Mouse (Mus musculus): Measurements from ENCODE around the gene Kctd7. TPM values are rescaled to one million over a fixed set of nuclear protein-coding genes. Genes with fewer than 3 reads are reported as not detected.

Gene Kctd7
- polyA plus RNA-seq, 1 experiment from 2014 or later: 3.7 TPM

DNA sequence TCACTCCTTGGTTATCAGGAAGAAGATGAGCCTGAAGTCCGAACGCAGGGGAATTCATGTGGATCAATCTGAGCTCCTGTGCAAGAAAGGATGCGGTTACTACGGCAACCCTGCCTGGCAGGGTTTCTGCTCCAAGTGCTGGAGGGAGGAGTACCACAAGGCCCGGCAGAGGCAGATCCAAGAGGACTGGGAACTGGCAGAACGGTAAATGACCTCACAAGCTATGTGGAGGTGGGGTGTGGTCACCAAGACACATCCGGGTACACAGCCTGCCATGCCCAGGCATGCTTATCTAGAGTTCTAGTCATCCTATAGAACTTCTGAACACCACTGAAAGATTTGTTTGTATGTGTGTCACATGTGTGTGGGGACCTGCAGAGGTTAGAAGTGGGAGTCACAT lies 42.7 kb downstream of the Kctd7 start:
- H3K9me3 ChIP-seq (ENCODE audit: control insufficient read depth, low read length): no peaks in the 10 kb centered on the region
- no peak overlapping the region for H3K27ac ChIP-seq (replicated peaks; ENCODE audit: low read depth, low read length)
- no peaks in the 10 kb centered on the region for H3K27me3 ChIP-seq (ENCODE audit: control insufficient read depth, insufficient read depth, low read length)
- no peak overlapping the region for H3K4me3 ChIP-seq (ENCODE audit: low read depth, low read length)
- H3K36me3 ChIP-seq (ENCODE audit: control insufficient read depth, insufficient read depth, low read length): peaks cover 2% of the 10 kb centered on the region; the same call in 1 of the 2 replicates
- no peak overlapping the region for H3K4me2 ChIP-seq (ENCODE audit: low read depth, severe bottlenecking)
- no peak for DNase-seq (ENCODE audit: low spot score)
- no peak for ATAC-seq (ENCODE audit: insufficient number of reproducible peaks, low FRiP score, low TSS enrichment, low read depth)
- no peaks in the 10 kb centered on the region for H3K4me1 ChIP-seq (ENCODE audit: control insufficient read depth, insufficient read depth, low read length)
- WGBS: 77% methylated on average over 7 of the region's 7 CpGs
- H3K9ac ChIP-seq (ENCODE audit: low read length): no peak overlapping the region

GRCm38 (mm10) chr5:130190909-130191308 lies 46.2 kb downstream of the Kctd7 start:
- ATAC-seq (ENCODE audit: insufficient number of reproducible peaks, low FRiP score, low TSS enrichment, low read depth) (no peak), DNase-seq (ENCODE audit: low spot score) (no peak)
- H3K36me3 ChIP-seq (ENCODE audit: control insufficient read depth, insufficient read depth, low read length): peaks cover 2% of the 10 kb centered on the region; the same call in 1 of the 2 replicates
- H3K9ac ChIP-seq (ENCODE audit: low read length): no peak overlapping the region
- no peaks in the 10 kb centered on the region for H3K27me3 ChIP-seq (ENCODE audit: control insufficient read depth, insufficient read depth, low read length)
- 93% methylated on average over 6 of the region's 6 CpGs for WGBS
- no peaks in the 10 kb centered on the region for H3K9me3 ChIP-seq (ENCODE audit: control insufficient read depth, low read length)
- H3K4me1 ChIP-seq (ENCODE audit: control insufficient read depth, insufficient read depth, low read length): no peaks in the 10 kb centered on the region
- no peak overlapping the region for H3K4me2 ChIP-seq (ENCODE audit: low read depth, severe bottlenecking)
- no peak overlapping the region for H3K4me3 ChIP-seq (ENCODE audit: low read depth, low read length)
- no peak overlapping the region for H3K27ac ChIP-seq (replicated peaks; ENCODE audit: low read depth, low read length)

- Histone ChIP-seq H3K9ac (ENCODE audit: low read length) (no peak overlapping the region), H3K9me3 (ENCODE audit: control insufficient read depth, low read length) (no peaks in the 10 kb centered on the region), H3K36me3 (ENCODE audit: control insufficient read depth, insufficient read depth, low read length) (peaks cover 2% of the 10 kb centered on the region; the same call in 1 of the 2 replicates), H3K4me1 (ENCODE audit: control insufficient read depth, insufficient read depth, low read length) (no peaks in the 10 kb centered on the region), H3K4me2 (ENCODE audit: low read depth, severe bottlenecking) (no peak overlapping the region), H3K27ac (replicated peaks; ENCODE audit: low read depth, low read length) (no peak overlapping the region), H3K27me3 (ENCODE audit: control insufficient read depth, insufficient read depth, low read length) (no peaks in the 10 kb centered on the region), H3K4me3 (ENCODE audit: low read depth, low read length) (no peak overlapping the region)
- 77% methylated on average over 6 of the region's 6 CpGs for WGBS
- no peak for ATAC-seq (ENCODE audit: insufficient number of reproducible peaks, low FRiP score, low TSS enrichment, low read depth)
- DNase-seq (ENCODE audit: low spot score): no peak
These were observed 47.2 kb downstream of the Kctd7 start for GRCm38 (mm10) chr5:130191865-130192264.

GRCm38 (mm10) chr5:130192356-130192944 lies 47.8 kb downstream of the Kctd7 start:
- Histone ChIP-seq H3K27ac (replicated peaks; ENCODE audit: low read depth, low read length) (no peak overlapping the region), H3K9ac (ENCODE audit: low read length) (no peak overlapping the region), H3K4me1 (ENCODE audit: control insufficient read depth, insufficient read depth, low read length) (no peaks in the 10 kb centered on the region), H3K36me3 (ENCODE audit: control insufficient read depth, insufficient read depth, low read length) (peaks cover 2% of the 10 kb centered on the region; the same call in 1 of the 2 replicates), H3K9me3 (ENCODE audit: control insufficient read depth, low read length) (no peaks in the 10 kb centered on the region), H3K4me3 (ENCODE audit: low read depth, low read length) (no peak overlapping the region), H3K27me3 (ENCODE audit: control insufficient read depth, insufficient read depth, low read length) (no peaks in the 10 kb centered on the region), H3K4me2 (ENCODE audit: low read depth, severe bottlenecking) (no peak overlapping the region)
- no peak for DNase-seq (ENCODE audit: low spot score)
- ATAC-seq (ENCODE audit: insufficient number of reproducible peaks, low FRiP score, low TSS enrichment, low read depth): no peak
- 94% methylated on average over 2 of the region's 2 CpGs for WGBS

DNA sequence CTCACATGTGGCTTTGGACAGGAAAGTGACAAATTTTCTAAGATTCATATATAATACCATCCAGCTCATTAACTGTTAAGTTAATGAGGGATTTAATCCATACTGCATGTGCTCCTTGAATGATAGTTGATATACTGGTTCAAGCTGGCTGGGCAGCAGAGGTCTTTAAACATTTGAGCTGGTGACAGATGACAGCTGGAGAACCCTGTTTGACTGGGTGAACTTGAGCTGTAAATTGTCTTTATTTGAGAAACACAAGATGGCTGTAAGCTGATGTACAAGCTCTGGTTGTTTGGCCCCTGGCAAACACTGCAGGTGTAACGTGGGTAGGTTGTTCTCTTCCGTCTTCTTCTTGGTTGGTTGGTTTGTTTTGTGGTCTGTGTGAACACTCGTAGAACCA lies 49.1 kb downstream of the Kctd7 start:
- no peak overlapping the region for H3K4me2 ChIP-seq (ENCODE audit: low read depth, severe bottlenecking)
- H3K4me1 ChIP-seq (ENCODE audit: control insufficient read depth, insufficient read depth, low read length): no peaks in the 10 kb centered on the region
- H3K4me3 ChIP-seq (ENCODE audit: low read depth, low read length): no peak overlapping the region
- DNase-seq (ENCODE audit: low spot score) (no peak), ATAC-seq (ENCODE audit: insufficient number of reproducible peaks, low FRiP score, low TSS enrichment, low read depth) (no peak)
- peaks cover 6% of the 10 kb centered on the region; the same call in 1 of the 2 replicates for H3K36me3 ChIP-seq (ENCODE audit: control insufficient read depth, insufficient read depth, low read length)
- H3K27me3 ChIP-seq (ENCODE audit: control insufficient read depth, insufficient read depth, low read length): no peaks in the 10 kb centered on the region
- H3K9me3 ChIP-seq (ENCODE audit: control insufficient read depth, low read length): no peaks in the 10 kb centered on the region
- H3K27ac ChIP-seq (replicated peaks; ENCODE audit: low read depth, low read length): no peak overlapping the region
- WGBS: 81% methylated on average over 3 of the region's 3 CpGs
- H3K9ac ChIP-seq (ENCODE audit: low read length): no peak overlapping the region

- WGBS: 88% methylated on average over 1 of the region's 1 CpGs
- no peak for ATAC-seq (ENCODE audit: insufficient number of reproducible peaks, low FRiP score, low TSS enrichment, low read depth)
These were observed 51.6 kb downstream of the Kctd7 start for GRCm38 (mm10) chr5:130196307-130196706.

GRCm38 (mm10) chr5:130197454-130197853 lies 52.8 kb downstream of the Kctd7 start:
- WGBS: 84% methylated on average over 3 of the region's 3 CpGs
- Histone ChIP-seq H3K36me3 (ENCODE audit: control insufficient read depth, insufficient read depth, low read length) (peaks cover 3% of the 10 kb centered on the region; the same call in 1 of the 2 replicates), H3K27me3 (ENCODE audit: control insufficient read depth, insufficient read depth, low read length) (no peaks in the 10 kb centered on the region), H3K27ac (replicated peaks; ENCODE audit: low read depth, low read length) (no peak overlapping the region), H3K4me3 (ENCODE audit: low read depth, low read length) (no peak overlapping the region), H3K4me2 (ENCODE audit: low read depth, severe bottlenecking) (no peak overlapping the region), H3K9ac (ENCODE audit: low read length) (no peak overlapping the region), H3K9me3 (ENCODE audit: control insufficient read depth, low read length) (no peaks in the 10 kb centered on the region), H3K4me1 (ENCODE audit: control insufficient read depth, insufficient read depth, low read length) (no peaks in the 10 kb centered on the region)
- DNase-seq (ENCODE audit: low spot score) (no peak), ATAC-seq (ENCODE audit: insufficient number of reproducible peaks, low FRiP score, low TSS enrichment, low read depth) (no peak)

More at GRCm38 (mm10) chr5:130196307-130196706, 51.6 kb downstream of the Kctd7 start:
- no peak overlapping the region for H3K27ac ChIP-seq (replicated peaks; ENCODE audit: low read depth, low read length)
- H3K4me3 ChIP-seq (ENCODE audit: low read depth, low read length): no peak overlapping the region
- DNase-seq (ENCODE audit: low spot score): no peak
- H3K4me1 ChIP-seq (ENCODE audit: control insufficient read depth, insufficient read depth, low read length): no peaks in the 10 kb centered on the region
- H3K9me3 ChIP-seq (ENCODE audit: control insufficient read depth, low read length): no peaks in the 10 kb centered on the region
- H3K27me3 ChIP-seq (ENCODE audit: control insufficient read depth, insufficient read depth, low read length): no peaks in the 10 kb centered on the region
- H3K36me3 ChIP-seq (ENCODE audit: control insufficient read depth, insufficient read depth, low read length): peaks cover 6% of the 10 kb centered on the region; the same call in 1 of the 2 replicates
- H3K9ac ChIP-seq (ENCODE audit: low read length): no peak overlapping the region
- H3K4me2 ChIP-seq (ENCODE audit: low read depth, severe bottlenecking): no peak overlapping the region

GRCm38 (mm10) chr5:130197981-130198380 lies 53.3 kb downstream of the Kctd7 start:
- no peak overlapping the region for H3K4me3 ChIP-seq (ENCODE audit: low read depth, low read length)
- no peak overlapping the region for H3K9ac ChIP-seq (ENCODE audit: low read length)
- no peaks in the 10 kb centered on the region for H3K27me3 ChIP-seq (ENCODE audit: control insufficient read depth, insufficient read depth, low read length)
- 96% methylated on average over 7 of the region's 7 CpGs for WGBS
- peaks cover 3% of the 10 kb centered on the region; the same call in 1 of the 2 replicates for H3K36me3 ChIP-seq (ENCODE audit: control insufficient read depth, insufficient read depth, low read length)
- no peaks in the 10 kb centered on the region for H3K4me1 ChIP-seq (ENCODE audit: control insufficient read depth, insufficient read depth, low read length)
- ATAC-seq (ENCODE audit: insufficient number of reproducible peaks, low FRiP score, low TSS enrichment, low read depth) (no peak), DNase-seq (ENCODE audit: low spot score) (no peak)
- no peak overlapping the region for H3K4me2 ChIP-seq (ENCODE audit: low read depth, severe bottlenecking)
- H3K27ac ChIP-seq (replicated peaks; ENCODE audit: low read depth, low read length): no peak overlapping the region
- no peaks in the 10 kb centered on the region for H3K9me3 ChIP-seq (ENCODE audit: control insufficient read depth, low read length)
